Mouse (Mus musculus) mesoderm, embryonic 11.5 days (tissue): ENCODE measurements around the gene Rhbdd2.

Source experiments
- DNase-seq: peaks from one replicate; pipeline ENCODE4 v3.0.0-alpha.2; 2012; ENCODE audit warnings: low read depth, low spot score

The Rhbdd2 gene

GRCm38 (mm10) chr5:135645330-135645729 lies 12.9 kb downstream of the Rhbdd2 start:
- no peak for DNase-seq

- DNase-seq: no peak
Observed at GRCm38 (mm10) chr5:135646038-135646437, 13.6 kb downstream of the Rhbdd2 start.

- no peak for DNase-seq
Observed at GRCm38 (mm10) chr5:135648461-135649308, 16.3 kb downstream of the Rhbdd2 start.

- no peak for DNase-seq
Observed at GRCm38 (mm10) chr5:135649309-135649633, 16.9 kb downstream of the Rhbdd2 start.

GRCm38 (mm10) chr5:135651536-135651935 lies 19.1 kb downstream of the Rhbdd2 start:
- no peak for DNase-seq

GRCm38 (mm10) chr5:135653209-135653608 lies 20.8 kb downstream of the Rhbdd2 start:
- no peak for DNase-seq

- no peak for DNase-seq
Observed at GRCm38 (mm10) chr5:135656046-135656445, 23.6 kb downstream of the Rhbdd2 start.

GRCm38 (mm10) chr5:135657128-135657527 lies 24.7 kb downstream of the Rhbdd2 start:
- no peak for DNase-seq

- DNase-seq: no peak
Observed at GRCm38 (mm10) chr5:135657703-135658373, 25.4 kb downstream of the Rhbdd2 start.

GRCm38 (mm10) chr5:135659956-135660355 lies 27.5 kb downstream of the Rhbdd2 start:
- DNase-seq: no peak

GRCm38 (mm10) chr5:135660535-135660934 lies 28.1 kb downstream of the Rhbdd2 start:
- DNase-seq: no peak

- DNase-seq: no peak
Observed at GRCm38 (mm10) chr5:135666890-135667289, 34.5 kb downstream of the Rhbdd2 start.

- no peak for DNase-seq
Observed at GRCm38 (mm10) chr5:135668071-135668470, 35.7 kb downstream of the Rhbdd2 start.

- DNase-seq: peak; percentile 27
Observed at GRCm38 (mm10) chr5:135669741-135670275, 37.4 kb downstream of the Rhbdd2 start, which contains the start of gene Por. Por (plus strand) TSS chr5:135670033.

- DNase-seq: no peak
Observed at GRCm38 (mm10) chr5:135670881-135671280, 38.5 kb downstream of the Rhbdd2 start.

GRCm38 (mm10) chr5:135672509-135672908 lies 40.1 kb downstream of the Rhbdd2 start:
- no peak for DNase-seq

GRCm38 (mm10) chr5:135672980-135673379 lies 40.6 kb downstream of the Rhbdd2 start:
- no peak for DNase-seq

GRCm38 (mm10) chr5:135674349-135674775 lies 41.9 kb downstream of the Rhbdd2 start:
- peak; percentile 83 for DNase-seq

- DNase-seq: peak; percentile 93
Observed at GRCm38 (mm10) chr5:135674821-135675220, 42.4 kb downstream of the Rhbdd2 start.

- DNase-seq: no peak
Observed at GRCm38 (mm10) chr5:135676696-135677095, 44.3 kb downstream of the Rhbdd2 start.

GRCm38 (mm10) chr5:135677251-135677650 lies 44.8 kb downstream of the Rhbdd2 start:
- no peak for DNase-seq

- DNase-seq: no peak
Observed at GRCm38 (mm10) chr5:135678481-135678880, 46.1 kb downstream of the Rhbdd2 start.
